Mouse (Mus musculus): ENCODE data around the gene Fignl1.

Fignl1 gene

DNA sequence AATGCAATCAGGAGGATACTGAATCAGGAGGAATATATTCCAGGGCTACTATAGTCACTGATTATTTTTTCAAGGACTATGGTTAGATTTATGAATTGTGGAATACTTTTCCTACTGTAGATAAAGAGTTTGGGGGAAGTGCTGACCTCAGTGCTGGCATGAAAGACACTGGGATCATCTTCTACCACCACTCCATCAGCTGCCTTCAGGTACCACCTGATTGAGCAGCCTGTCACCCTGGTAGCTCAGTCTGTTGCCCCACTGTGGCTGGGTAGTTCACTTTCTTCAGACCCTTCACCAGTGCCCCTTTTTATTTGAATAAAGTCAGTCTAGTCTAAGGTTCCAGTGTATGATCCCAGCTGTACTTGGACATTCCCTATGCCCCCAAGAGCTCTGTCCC lies 42.0 kb downstream of the Fignl1 start:
- no peak for DNase-seq (ENCODE audit: low spot score in 2 of 2)

DNA sequence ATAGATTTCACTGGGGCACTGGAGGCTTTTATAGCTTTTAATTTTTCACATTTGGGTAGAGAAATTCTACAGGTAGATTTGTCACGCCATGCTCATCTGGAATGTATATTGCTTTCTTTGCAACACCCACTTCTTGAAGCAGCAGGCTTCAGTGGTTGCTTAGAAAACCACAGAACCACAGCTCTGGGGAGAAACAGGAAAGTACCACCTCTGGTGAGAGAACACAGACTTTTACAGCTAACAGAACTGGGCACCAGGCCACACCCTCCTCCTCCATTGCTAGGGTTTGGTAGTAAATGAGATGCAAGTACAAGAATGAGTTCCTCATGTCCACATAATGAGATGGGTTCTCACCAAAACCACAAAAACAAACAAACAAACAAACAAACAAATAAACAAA lies 42.7 kb downstream of the Fignl1 start:
- no peak for DNase-seq (ENCODE audit: low spot score in 2 of 2)

DNA sequence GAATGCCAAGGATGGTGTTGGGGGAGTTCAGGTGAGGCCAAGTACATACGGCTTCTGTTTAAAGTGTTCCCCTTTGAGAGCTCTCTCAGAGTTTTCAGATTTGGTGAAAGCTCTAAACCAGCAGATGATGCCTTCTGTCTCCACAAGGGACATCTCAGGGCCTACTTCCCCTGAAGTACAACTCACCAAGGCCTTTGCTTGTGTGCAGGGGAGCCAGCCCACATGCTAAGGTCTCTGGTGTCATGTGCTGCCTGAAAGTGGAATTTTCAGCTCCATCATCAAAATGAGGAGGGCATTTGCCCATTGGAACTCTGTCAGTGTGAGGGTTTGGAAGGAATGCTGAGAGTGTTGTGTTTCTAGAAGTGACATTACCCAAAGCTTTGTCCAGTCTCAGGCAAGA lies 43.3 kb downstream of the Fignl1 start:
- DNase-seq (ENCODE audit: low spot score in 2 of 2) = no peak

DNA sequence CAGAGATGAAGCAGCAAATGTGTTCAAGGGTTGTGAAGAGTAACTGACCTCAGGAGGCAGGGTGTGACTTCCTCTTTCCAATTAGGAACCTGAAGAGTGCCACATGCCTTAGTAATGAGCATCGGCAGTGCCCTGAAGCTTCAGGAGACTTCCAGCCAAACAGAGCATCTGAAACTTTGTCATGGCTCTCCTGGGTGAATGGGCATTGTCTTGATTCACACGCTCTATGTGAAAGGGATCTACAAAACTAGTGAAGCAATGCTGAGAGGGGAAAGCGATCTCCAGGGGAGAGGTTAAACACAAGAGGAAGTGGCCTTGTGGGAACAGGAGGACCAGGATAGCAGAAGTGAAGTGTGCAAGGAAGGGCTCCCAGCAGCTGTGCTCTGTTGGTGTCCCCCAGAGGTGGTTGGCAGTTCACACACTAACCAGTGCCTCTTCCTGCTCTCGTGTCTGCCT lies 45.5 kb downstream of the Fignl1 start:
- DNase-seq (ENCODE audit: low spot score in 2 of 2) = no peak

DNA sequence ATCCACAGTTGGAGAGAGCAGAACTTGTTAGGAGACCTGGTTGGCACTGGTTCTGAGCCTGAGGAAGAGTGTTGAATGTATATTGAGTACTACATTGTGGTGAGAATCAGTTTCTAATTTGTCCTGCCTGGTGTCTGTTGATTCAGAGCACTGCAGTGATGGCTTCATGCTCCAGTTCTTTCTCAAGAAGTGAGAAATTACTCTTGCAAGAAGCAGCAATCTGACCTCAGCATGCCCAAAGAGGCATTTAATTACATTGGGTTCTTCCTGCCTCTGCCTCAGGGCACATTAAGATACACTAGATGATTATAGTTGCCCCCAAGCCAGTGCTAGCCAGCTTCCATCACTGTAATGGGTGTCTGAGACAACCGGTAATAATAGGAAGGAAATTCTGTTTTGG lies 49.9 kb downstream of the Fignl1 start:
- no peak for DNase-seq (ENCODE audit: low spot score in 2 of 2)

DNA sequence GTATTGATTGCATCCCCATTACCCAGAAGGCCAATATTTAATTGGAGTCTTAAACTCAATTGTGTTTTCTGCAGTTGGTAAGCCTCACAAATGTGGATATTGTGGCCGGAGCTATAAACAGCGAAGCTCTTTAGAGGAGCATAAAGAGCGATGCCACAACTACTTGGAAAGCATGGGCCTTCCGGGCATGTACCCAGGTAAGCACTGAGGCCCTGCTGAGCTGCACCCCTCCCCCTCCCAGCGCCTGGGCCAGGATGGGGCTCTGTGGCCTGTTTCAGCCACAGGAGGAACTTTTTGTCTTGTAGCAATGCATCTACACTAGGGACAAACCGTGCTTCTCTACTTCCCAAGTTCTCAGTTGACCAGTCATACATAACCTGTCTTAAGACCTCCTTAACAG lies 50.6 kb downstream of the Fignl1 start:
- DNase-seq (ENCODE audit: low spot score in 2 of 2) = no peak

DNA sequence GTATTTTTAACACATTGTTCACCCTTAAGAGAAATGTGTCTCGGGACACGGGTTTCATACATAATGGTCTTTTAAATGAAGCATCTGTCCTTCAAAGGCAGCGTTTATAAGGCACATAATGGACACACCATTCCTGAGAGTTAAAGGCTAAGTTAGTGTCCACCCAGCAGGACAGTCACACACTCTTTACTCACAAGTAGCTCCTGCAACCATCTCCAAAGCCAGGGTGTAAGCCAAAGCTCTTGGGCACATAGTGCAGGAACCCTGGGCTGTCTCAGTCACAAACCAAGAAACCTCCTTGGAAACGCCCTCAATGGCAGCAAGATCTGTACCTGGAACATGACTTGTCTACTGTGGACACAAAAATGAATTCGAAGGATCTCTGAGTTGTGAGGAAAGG lies 55.9 kb downstream of the Fignl1 start:
- no peak for DNase-seq (ENCODE audit: low spot score in 2 of 2)

DNA sequence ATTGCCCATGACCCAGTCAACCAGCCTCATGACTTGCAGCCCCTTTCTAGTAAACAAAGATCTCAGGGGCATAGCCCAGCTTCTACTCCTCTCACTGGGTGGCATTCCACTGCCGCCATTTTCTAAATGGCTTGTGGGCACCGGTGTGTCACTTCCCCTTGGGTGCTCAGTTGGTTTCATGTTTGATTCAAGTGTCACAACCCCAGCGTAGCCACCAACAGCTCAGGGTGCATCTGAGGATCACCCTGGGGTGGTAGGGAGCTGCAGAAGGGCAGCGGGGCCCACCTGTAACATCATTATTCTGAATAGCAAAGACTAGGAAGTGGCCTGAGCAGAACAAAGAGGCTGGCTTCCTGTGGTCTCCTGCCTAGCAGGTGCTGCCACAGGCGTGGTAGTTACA lies 57.7 kb downstream of the Fignl1 start:
- no peak for DNase-seq (ENCODE audit: low spot score in 2 of 2)

DNA sequence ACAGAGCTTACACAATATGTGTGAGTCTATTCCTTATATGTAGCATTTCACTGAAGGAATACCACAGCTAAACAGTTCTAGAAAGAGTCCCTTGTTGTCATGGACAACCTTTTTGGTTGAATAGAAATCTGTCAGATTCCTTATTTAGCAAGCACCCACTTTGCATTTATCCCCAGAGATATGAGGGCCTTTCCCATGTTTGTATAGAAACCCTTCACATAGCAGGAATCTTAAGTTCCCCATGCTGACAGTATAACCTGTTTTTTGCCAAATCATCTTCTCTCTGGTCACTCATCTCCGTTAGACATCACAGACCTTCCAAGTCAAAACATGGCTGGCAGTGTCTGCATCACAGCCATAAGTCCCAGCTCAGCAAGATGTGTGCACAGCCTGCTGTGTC lies 64.5 kb downstream of the Fignl1 start:
- DNase-seq (ENCODE audit: low spot score in 2 of 2) = no peak

DNA sequence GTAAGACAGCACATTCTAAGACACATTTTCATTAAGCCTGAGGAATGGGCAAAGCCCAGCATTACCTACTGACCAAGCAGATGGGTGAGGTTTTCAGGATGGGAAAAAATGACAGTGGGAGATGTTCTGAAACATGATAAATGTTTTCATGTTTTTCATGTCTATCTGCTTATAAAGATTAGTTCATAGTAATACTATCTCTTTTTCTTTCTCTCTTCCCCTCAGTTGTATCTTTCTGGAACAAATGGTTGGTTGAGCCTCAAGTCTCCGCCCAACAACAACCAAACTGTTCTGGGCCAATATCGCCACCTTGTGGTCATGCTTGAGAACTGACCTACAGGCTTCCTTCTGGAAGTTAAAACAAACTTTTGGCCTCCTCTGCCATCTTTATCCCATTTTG lies 66.1 kb downstream of the Fignl1 start:
- no peak for DNase-seq (ENCODE audit: low spot score in 2 of 2)

DNA sequence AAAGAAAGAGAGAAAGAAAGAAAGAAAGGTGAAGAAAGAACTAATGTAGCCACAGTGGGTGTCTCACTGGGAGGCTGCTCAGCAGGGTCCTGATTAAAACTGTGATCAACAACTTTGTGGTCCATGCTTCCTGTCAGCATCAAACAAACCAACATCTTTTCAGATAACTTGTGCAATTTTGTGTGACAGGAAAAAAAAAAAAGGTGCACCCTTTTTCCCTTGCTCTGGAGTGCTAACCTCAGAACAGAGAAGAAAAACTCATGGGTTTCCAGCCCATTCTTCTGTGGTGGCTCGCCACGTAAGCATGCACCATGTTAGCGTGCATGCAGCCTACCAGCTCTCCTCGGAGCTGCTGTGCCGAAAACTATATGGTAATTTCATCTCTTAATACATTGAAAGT lies 67.2 kb downstream of the Fignl1 start:
- DNase-seq (ENCODE audit: low spot score in 2 of 2) = no peak

DNA sequence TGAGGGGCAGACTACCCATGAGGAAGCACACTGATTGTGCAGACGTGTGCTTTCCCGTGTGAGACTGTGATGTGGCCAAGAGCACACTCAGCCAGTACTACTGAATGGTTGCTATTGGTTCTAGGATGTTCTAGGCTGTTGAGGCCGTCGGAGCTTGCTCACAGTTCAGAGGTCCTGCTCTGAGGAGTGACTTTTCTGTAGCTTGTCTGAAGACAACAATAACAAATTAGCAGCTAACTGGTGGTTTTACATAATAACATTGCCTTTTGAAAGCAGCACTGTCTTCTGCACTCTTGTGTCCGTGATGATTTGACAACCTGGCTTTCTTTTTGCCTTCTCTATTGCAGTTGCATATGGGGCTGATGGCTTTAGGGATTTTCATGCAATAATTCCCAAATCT lies 68.2 kb downstream of the Fignl1 start:
- DNase-seq (ENCODE audit: low spot score in 2 of 2) = no peak

DNA sequence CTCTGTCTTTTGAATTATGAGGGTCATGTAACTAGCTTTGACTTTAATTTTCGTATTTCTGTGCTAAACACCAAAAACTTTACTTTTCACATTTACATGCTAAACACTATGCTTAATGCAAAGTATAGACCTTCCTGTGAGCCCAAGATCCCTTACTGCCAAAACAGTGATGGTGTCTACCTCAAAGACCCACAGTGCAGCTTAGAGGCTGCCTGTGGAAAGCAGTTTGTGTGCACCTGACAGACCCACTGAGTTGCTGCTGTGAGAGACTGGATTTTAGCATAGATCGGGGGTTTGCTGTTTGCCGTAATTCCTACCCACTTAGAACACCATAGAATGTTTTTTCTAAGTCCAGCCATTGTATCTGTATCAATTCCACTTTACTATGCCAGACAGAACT lies 69.7 kb downstream of the Fignl1 start:
- DNase-seq (ENCODE audit: low spot score in 2 of 2) = no peak

DNA sequence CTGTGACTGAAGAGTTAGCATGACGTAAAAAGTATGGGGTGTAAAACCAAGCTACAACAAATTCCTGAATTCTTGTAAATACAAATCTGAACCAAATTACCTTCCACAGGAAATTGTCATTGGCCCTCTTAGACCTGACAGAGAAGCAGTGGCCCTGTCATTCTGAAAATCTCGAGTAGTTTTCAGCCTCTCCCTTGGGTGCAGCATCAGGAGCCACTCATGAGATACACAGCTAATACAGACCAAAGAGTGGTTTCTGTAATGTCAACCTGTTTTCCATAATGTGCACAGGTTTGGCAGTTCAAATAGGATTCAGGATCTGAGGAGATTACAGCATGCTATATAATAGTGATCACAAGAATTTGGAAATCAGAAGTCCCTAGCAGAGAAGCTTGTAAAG lies 71.2 kb downstream of the Fignl1 start:
- no peak for DNase-seq (ENCODE audit: low spot score in 2 of 2)
